Mouse (Mus musculus) MEL (cell line): ENCODE data around the gene Pllp. TPM values are rescaled to one million over a fixed set of nuclear protein-coding genes. Genes with fewer than 3 reads are reported as not detected.

Experiments
- DNase-seq: peaks from one replicate; pipeline ENCODE4 v3.0.0; 2011; ENCODE audit warnings: low read depth, low spot score
- H3K27ac ChIP-seq: 2 replicates; pipeline ENCODE4 v1.5.1; 2012; ENCODE audit warnings: low read depth, mild to moderate bottlenecking, control low read depth, low read length, moderate library complexity; ENCODE audit not compliant: control insufficient read depth
- H3K27me3 ChIP-seq, 2 experiments: fragments of 150-350 bp in 1 of 2; sonication (generic) in 1 of 2; 2 replicates each; pipeline ENCODE4 v1.6.1; 2012; ENCODE audit warnings: low read length in 2 of 2, mild to moderate bottlenecking in 2 of 2, improper control_type of control experiment in 1 of 2, moderate library complexity in 1 of 2; ENCODE audit not compliant: insufficient read depth in 2 of 2, control insufficient read depth in 1 of 2
- H3K36me3 ChIP-seq, 2 experiments: 2 replicates each; pipeline ENCODE4 v1.6.1; 2012 to 2014; ENCODE audit warnings: low read length in 2 of 2, improper control_type of control experiment in 1 of 2, inconsistent platforms in 1 of 2, mild to moderate bottlenecking in 1 of 2; ENCODE audit not compliant: insufficient read depth in 2 of 2, control insufficient read depth in 1 of 2
- H3K4me1 ChIP-seq, 2 experiments: fragments of 150-350 bp in 1 of 2; sonication (generic) in 1 of 2; 2 replicates each; pipeline ENCODE4 v1.6.1; 2012; ENCODE audit warnings: low read length in 2 of 2, improper control_type of control experiment in 1 of 2, mild to moderate bottlenecking in 1 of 2; ENCODE audit not compliant: insufficient read depth in 2 of 2, control insufficient read depth in 1 of 2
- H3K4me3 ChIP-seq, 2 experiments: fragments of 150-350 bp in 1 of 2; sonication (generic) in 1 of 2; 2 replicates each; pipeline ENCODE4 v1.5.1; 2012; ENCODE audit warnings: low read depth in 2 of 2, low read length in 2 of 2, mild to moderate bottlenecking in 2 of 2, moderate library complexity in 2 of 2, control low read depth in 1 of 2, improper control_type of control experiment in 1 of 2; ENCODE audit not compliant: control insufficient read depth in 1 of 2, insufficient read depth in 1 of 2
- H3K79me2 ChIP-seq: 2 replicates; pipeline ENCODE4 v1.6.1; 2012; ENCODE audit warnings: mild to moderate bottlenecking, low read length, moderate library complexity; ENCODE audit not compliant: control insufficient read depth, poor library complexity, insufficient read depth
- H3K9ac ChIP-seq: 2 replicates; pipeline ENCODE4 v1.6.1; 2012; ENCODE audit warnings: low read depth, mild to moderate bottlenecking, control low read depth, low read length, moderate library complexity; ENCODE audit not compliant: control insufficient read depth, poor library complexity, severe bottlenecking
- H3K9me3 ChIP-seq: fragments of 150-350 bp; sonication (generic); replicated peaks from 2 replicates; pipeline ENCODE4 v1.6.1; 2012; ENCODE audit warnings: mild to moderate bottlenecking, low read length, improper control_type of control experiment, moderate library complexity; ENCODE audit not compliant: insufficient read depth
- CHD1 ChIP-seq: IDR thresholded peaks from 2 replicates; pipeline ENCODE4 v1.6.1; 2012; ENCODE audit warnings: low read depth, mild to moderate bottlenecking, inconsistent platforms, low read length, improper control_type of control experiment
- CHD2 ChIP-seq: IDR thresholded peaks from 2 replicates; pipeline ENCODE4 v1.6.1; 2011; ENCODE audit warnings: low read length, improper control_type of control experiment
- E2F4 ChIP-seq: IDR thresholded peaks from 2 replicates; pipeline ENCODE4 v1.6.1; 2011; ENCODE audit warnings: low read depth, low read length, improper control_type of control experiment, borderline replicate concordance
- ELF1 ChIP-seq: IDR thresholded peaks from 2 replicates; pipeline ENCODE4 v1.6.1; 2014; ENCODE audit warnings: low read depth, mild to moderate bottlenecking, inconsistent platforms, low read length, improper control_type of control experiment, moderate library complexity
- EP300 ChIP-seq, 2 experiments: IDR thresholded peaks; 2 replicates each; pipeline ENCODE4 v1.6.1; 2011; ENCODE audit warnings: improper control_type of control experiment in 2 of 2, low read length in 2 of 2, low read depth in 1 of 2, mild to moderate bottlenecking in 1 of 2
- ETS1 ChIP-seq: IDR thresholded peaks from 2 replicates; pipeline ENCODE4 v1.6.1; 2012; ENCODE audit warnings: low read depth, mild to moderate bottlenecking, inconsistent platforms, low read length, improper control_type of control experiment, moderate library complexity
- GABPA ChIP-seq: IDR thresholded peaks from 2 replicates; pipeline ENCODE4 v1.6.1; 2012; ENCODE audit warnings: low read depth, mild to moderate bottlenecking, inconsistent platforms, low read length, improper control_type of control experiment, moderate library complexity
- GATA1 ChIP-seq: IDR thresholded peaks from 2 replicates; pipeline ENCODE4 v1.6.1; 2011; ENCODE audit warnings: low read depth, low read length, improper control_type of control experiment
- HCFC1 ChIP-seq: IDR thresholded peaks from 2 replicates; pipeline ENCODE4 v1.6.1; 2012; ENCODE audit warnings: low read depth, mild to moderate bottlenecking, inconsistent platforms, low read length, improper control_type of control experiment, moderate library complexity
- KAT2A ChIP-seq: conservative IDR thresholded peaks from 2 replicates; pipeline ENCODE4 v1.6.1; 2012; ENCODE audit warnings: low read depth, low read length, improper control_type of control experiment, inconsistent platforms
- MAX ChIP-seq: IDR thresholded peaks from 2 replicates; pipeline ENCODE4 v1.6.1; 2011; ENCODE audit warnings: low read length, improper control_type of control experiment
- MAZ ChIP-seq: IDR thresholded peaks from 2 replicates; pipeline ENCODE4 v1.6.1; 2012; ENCODE audit warnings: low read depth, mild to moderate bottlenecking, inconsistent platforms, low read length, improper control_type of control experiment
- MXI1 ChIP-seq: IDR thresholded peaks from 2 replicates; pipeline ENCODE4 v1.6.1; 2011; ENCODE audit warnings: mild to moderate bottlenecking, low read depth, low read length, improper control_type of control experiment
- MYB ChIP-seq: IDR thresholded peaks from 2 replicates; pipeline ENCODE4 v1.6.1; 2011; ENCODE audit warnings: mild to moderate bottlenecking, low read depth, low read length, improper control_type of control experiment
- NRF1 ChIP-seq: IDR thresholded peaks from 2 replicates; pipeline ENCODE4 v1.6.1; 2014; ENCODE audit warnings: low read depth, mild to moderate bottlenecking, inconsistent platforms, low read length, improper control_type of control experiment, moderate library complexity; ENCODE audit not compliant: poor library complexity, insufficient read depth, severe bottlenecking
- POLR2A ChIP-seq, 2 experiments: IDR thresholded peaks; 2 replicates each; pipeline ENCODE4 v1.6.1; 2011 to 2012; ENCODE audit warnings: low read length in 2 of 2, mild to moderate bottlenecking in 2 of 2, control low read depth in 1 of 2, improper control_type of control experiment in 1 of 2, low read depth in 1 of 2, moderate library complexity in 1 of 2; ENCODE audit not compliant: control insufficient read depth in 1 of 2, insufficient read depth in 1 of 2, poor library complexity in 1 of 2
- RAD21 ChIP-seq: IDR thresholded peaks from 2 replicates; pipeline ENCODE4 v1.6.1; 2011; ENCODE audit warnings: mild to moderate bottlenecking, low read depth, low read length, improper control_type of control experiment
- RCOR1 ChIP-seq: IDR thresholded peaks from 2 replicates; pipeline ENCODE4 v1.6.1; 2012; ENCODE audit warnings: low read depth, mild to moderate bottlenecking, inconsistent platforms, low read length, improper control_type of control experiment
- SMC3 ChIP-seq: IDR thresholded peaks from 2 replicates; pipeline ENCODE4 v1.6.1; 2011; ENCODE audit warnings: low read depth, low read length, improper control_type of control experiment
- TBP ChIP-seq: IDR thresholded peaks from 2 replicates; pipeline ENCODE4 v1.8.0; 2011; ENCODE audit warnings: low read depth, low read length, improper control_type of control experiment
- TCF12 ChIP-seq: IDR thresholded peaks from 2 replicates; pipeline ENCODE4 v1.6.1; 2014; ENCODE audit warnings: low read depth, mild to moderate bottlenecking, inconsistent platforms, low read length, improper control_type of control experiment, moderate library complexity
- UBTF ChIP-seq: IDR thresholded peaks from 2 replicates; pipeline ENCODE4 v1.6.1; 2012; ENCODE audit warnings: low read depth, mild to moderate bottlenecking, inconsistent platforms, low read length, improper control_type of control experiment, moderate library complexity, borderline replicate concordance; ENCODE audit not compliant: insufficient read depth
- USF1 ChIP-seq: IDR thresholded peaks from 2 replicates; pipeline ENCODE4 v1.6.1; 2014; ENCODE audit warnings: low read depth, mild to moderate bottlenecking, inconsistent platforms, low read length, improper control_type of control experiment, moderate library complexity
- USF2 ChIP-seq, 2 experiments: IDR thresholded peaks; 2 replicates each; pipeline ENCODE4 v1.6.1; 2011 to 2012; ENCODE audit warnings: improper control_type of control experiment in 2 of 2, low read length in 2 of 2, borderline replicate concordance in 1 of 2, inconsistent platforms in 1 of 2, low read depth in 1 of 2, mild to moderate bottlenecking in 1 of 2; ENCODE audit not compliant: insufficient read depth in 1 of 2
- ZMIZ1 ChIP-seq: IDR thresholded peaks from 2 replicates; pipeline ENCODE4 v1.6.1; 2012; ENCODE audit warnings: low read depth, mild to moderate bottlenecking, inconsistent platforms, low read length, improper control_type of control experiment, moderate library complexity
- ZNF384 ChIP-seq: IDR thresholded peaks from 2 replicates; pipeline ENCODE4 v1.6.1; 2012; ENCODE audit warnings: low read depth, mild to moderate bottlenecking, inconsistent platforms, low read length, improper control_type of control experiment
- polyA plus RNA-seq, 2 experiments: library from polyadenylated mRNA; stranded (reverse) in 1 of 2; unstranded in 1 of 2; fragments of >175 nt in 1 of 2; fragments of >200 nt in 1 of 2; gene quantifications; 2 replicates each; pipeline versions ENCODE4 v1.2.1 to v1.2.4; 2012; ENCODE audit warnings: low replicate concordance in 2 of 2, low read depth in 1 of 2; ENCODE audit not compliant: insufficient read length in 2 of 2, insufficient read depth in 1 of 2, missing spikeins in 1 of 2
- total RNA-seq: library from RNA; depleted of rRNA; stranded (reverse); fragments of 300-350 nt; gene quantifications from 2 replicates; pipeline ENCODE4 v1.2.3, GENCODE M21; 2012

Pllp gene
- total and polyA plus RNA-seq, 3 experiments, result 0.06 TPM; not detected in 2

- no peak for TF ChIP-seq E2F4
- TF ChIP-seq, all 39 proteins: peak for 9
Observed at GRCm38 (mm10) chr8:94654994-94655393, 41.1 kb downstream of the Pllp start (continued).

- Histone ChIP-seq H3K79me2 (no peaks in the 10 kb centered on the region), H3K27me3 (no peaks in the 10 kb centered on the region), H3K9ac (no peak overlapping the region), H3K27ac (no peak overlapping the region), H3K4me1 (peaks cover 9 to 25% of the 10 kb centered on the region in 2 experiments), H3K36me3 (peaks cover 18 to 30% of the 10 kb centered on the region in 2 experiments), H3K9me3 (no peaks in the 10 kb centered on the region), H3K4me3 (no peak overlapping the region)
- no peak for DNase-seq
- TF ChIP-seq SMC3, result no peak
- no peak for TF ChIP-seq MYB
- no peak for TF ChIP-seq HCFC1
- TF ChIP-seq CHD1, result no peak
- TF ChIP-seq UBTF, result no peak
- no peak for TF ChIP-seq KAT2A
- no peak for TF ChIP-seq USF2 (IDR thresholded peaks at IDR 0.05; ENCODE audit: borderline replicate concordance in 1 of 2, insufficient read depth in 1 of 2, low read depth in 1 of 2, low read length in 2 of 2)
- no peak for TF ChIP-seq MAZ
- no peak for TF ChIP-seq NRF1
- TF ChIP-seq POLR2A (IDR thresholded peaks at IDR 0.05; ENCODE audit: control insufficient read depth in 1 of 2, insufficient read depth in 1 of 2, low read depth in 1 of 2, low read length in 2 of 2, poor library complexity in 1 of 2), result no peak
- no peak for TF ChIP-seq GATA1
- TF ChIP-seq TBP, result no peak
Observed at GRCm38 (mm10) chr8:94652951-94653350, 43.1 kb downstream of the Pllp start.

GRCm38 (mm10) chr8:94649496-94649895 is 46.6 kb downstream of the Pllp start:
- Histone ChIP-seq H3K4me1 (peaks cover 23% of the 10 kb centered on the region in 2 experiments), H3K9me3 (no peaks in the 10 kb centered on the region), H3K4me3 (no peak overlapping the region), H3K36me3 (peaks cover 19 to 39% of the 10 kb centered on the region in 2 experiments), H3K27ac (peak overlapping the region; percentile 52), H3K27me3 (no peaks in the 10 kb centered on the region), H3K9ac (peak overlapping the region; percentile 15; the same call in 1 of the 2 replicates), H3K79me2 (no peaks in the 10 kb centered on the region)
- TF ChIP-seq GATA1 (peak; percentile 66), CHD1 (no peak), NRF1 (no peak), ZNF384 (peak; percentile 54; the same call in 1 of the 2 replicates), ETS1 (peak; percentile 23; the same call in 1 of the 2 replicates), RCOR1 (no peak), ZMIZ1 (no peak), TCF12 (no peak; the same call in 1 of the 2 replicates), MAZ (no peak), CHD2 (no peak), ELF1 (no peak), USF1 (no peak), HCFC1 (no peak), EP300 (IDR thresholded peaks at IDR 0.05; ENCODE audit: low read depth in 1 of 2, low read length in 2 of 2) (peak; percentile 46 to 52), MAX (no peak), MXI1 (peak; percentile 40; the same call in 1 of the 2 replicates), KAT2A (no peak), RAD21 (no peak), GABPA (no peak)
- peak; percentile 63 for DNase-seq
